Mouse (Mus musculus) hindlimb bud, embryonic 11.5 days (tissue): ENCODE results near the gene Zim1.

Experiments used
- DNase-seq: peaks from one replicate; pipeline ENCODE4 v3.0.0-alpha.2; 2012; ENCODE audit warnings: low read depth, low spot score; ENCODE audit errors: extremely low spot score

Gene Zim1

DNA sequence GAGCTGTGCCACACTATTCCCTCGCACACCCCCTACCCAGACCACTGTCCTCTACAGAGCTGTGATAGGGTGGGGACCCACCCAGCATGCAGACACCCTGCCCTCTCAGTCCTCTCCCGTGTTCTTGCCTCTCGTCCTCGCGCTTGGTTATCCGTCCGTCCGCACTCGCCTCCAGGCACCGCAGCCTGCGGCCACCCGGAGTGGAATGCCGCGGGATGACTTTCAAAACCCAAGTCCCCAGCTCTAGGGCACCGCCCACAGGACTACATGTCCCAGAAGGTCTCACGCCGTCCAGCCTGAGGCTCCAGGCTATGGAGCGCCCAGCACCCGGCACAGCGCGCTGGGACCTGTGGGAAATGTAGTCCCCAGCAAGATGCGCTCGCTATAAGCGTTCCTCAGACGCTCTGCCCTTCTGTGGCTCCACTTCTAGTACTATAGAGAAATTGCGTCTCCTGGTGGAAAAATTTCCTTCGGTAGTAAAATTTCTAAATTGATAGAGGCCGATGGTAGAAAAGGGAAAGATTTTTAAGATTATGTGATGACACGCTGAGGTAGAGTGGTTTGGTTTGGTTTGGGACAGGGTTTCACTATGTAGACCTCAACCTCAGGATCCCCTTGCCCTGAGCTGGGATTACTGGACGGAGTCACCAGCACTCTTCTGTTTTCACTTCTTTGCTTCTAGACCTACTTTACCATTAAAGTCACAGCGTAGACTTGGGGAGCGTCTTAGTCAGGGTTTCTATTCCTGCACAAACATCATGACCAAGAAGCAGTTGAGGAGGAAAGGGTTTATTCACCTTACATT lies at the start of gene Zim1:
TSS of gene Zim1 (minus strand) at position 210 of the 805 bp plus-strand sequence.
- peak; percentile 82 for DNase-seq

DNA sequence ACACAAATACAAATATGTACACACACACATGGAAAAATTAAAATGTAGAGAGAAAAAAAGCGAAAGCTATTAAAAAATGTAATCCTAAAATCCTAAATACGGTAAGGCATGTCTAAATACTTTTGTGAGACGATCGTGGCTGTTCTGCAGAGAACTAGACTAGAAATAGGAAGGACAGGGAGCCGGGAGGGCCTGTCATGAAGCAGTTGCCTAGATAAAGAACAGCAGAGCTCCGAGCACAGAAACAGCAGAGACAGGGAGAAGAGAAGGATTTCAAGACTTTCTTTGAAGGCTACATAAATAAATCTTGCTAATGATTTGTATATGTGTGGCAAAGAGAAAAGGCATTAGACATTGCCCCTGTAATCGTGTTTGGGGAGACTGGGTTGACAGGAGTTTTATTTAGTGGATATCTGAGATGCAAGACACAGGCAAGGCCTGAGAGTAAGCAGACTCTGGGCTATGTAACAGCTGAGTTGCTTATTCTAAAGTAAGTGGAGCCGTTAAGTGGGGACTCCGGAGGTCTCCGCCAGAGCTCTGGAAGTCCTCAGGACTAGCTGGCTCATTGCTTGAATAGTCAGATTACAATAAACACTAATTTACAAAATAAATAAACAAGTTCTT lies 48.1 kb upstream of the Zim1 start:
- no peak for DNase-seq

DNA sequence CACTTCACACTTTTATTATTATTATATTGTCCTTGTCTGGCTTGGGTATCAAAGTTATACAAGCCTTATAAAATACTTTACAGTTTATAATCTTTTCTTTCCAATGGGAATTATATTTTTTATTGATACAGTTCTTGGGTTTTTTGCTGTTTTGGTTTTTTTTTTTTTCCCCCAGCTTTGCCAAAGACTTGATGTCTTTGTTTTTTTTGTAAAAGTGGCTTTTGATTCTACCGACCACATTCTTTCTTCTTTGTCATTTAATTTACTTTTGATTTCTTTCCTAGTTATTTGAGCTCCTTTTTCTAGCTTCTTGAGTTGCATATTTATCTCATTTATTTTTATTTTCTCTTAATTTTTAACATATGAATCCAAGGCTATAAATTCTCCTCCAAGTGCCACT lies 39.8 kb upstream of the Zim1 start:
- DNase-seq: no peak

DNA sequence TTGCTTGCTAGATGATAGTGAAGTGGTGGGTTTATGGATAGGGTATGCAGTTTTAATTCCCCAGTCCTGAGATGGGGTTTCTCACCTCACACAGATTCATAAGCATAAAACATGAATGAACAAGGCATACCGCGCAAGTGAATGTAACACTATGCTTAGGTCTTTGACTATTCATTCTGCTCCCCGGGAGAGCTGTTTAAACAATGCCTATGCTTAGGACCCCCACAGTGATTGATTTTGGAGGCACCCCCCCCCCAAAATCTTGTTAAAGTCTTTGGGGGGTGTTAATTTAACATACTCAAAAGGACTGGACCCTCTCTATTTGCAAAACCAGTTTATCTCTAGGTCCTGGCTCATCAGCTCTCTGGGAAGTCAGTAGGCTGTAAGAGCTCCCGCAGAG lies 35.7 kb upstream of the Zim1 start:
- no peak for DNase-seq

DNA sequence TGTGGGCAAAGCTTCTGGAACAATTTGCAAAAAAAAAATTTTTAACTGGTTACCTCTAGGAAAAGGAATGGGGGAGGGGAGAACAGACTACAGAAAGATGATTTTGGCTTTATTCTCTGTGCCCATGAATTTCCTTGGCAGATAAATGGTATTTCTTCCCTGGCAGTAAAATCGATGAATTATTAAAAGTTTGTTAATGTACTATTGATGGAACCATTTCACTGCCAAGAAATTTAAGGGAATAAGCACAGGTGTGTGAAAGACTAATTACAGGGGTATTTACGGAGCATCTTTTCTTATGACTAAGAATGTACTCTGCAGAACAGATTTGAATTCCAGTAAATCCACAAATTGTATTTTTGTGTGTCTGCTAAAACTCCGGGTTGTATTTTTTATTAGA lies 35.1 kb upstream of the Zim1 start:
- no peak for DNase-seq

DNA sequence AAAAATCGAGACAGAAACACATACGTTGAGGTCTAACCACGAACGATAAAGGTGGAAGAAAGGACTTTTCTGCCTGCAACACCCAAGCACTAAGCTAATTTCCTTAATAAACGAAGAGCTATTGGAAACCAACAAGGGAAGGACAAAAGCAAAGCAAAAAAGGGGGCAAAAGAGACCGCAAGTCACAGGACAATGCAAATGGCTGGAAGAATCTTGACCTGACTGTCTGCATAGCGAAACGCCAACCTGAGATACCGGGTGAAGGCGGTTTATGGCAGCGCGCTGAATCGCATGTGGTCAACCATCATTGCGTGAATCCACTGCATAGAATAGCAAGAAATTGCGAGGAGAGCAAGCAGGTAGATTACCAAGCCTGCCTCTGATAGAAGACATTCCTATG lies 34.6 kb upstream of the Zim1 start:
- DNase-seq: no peak

DNA sequence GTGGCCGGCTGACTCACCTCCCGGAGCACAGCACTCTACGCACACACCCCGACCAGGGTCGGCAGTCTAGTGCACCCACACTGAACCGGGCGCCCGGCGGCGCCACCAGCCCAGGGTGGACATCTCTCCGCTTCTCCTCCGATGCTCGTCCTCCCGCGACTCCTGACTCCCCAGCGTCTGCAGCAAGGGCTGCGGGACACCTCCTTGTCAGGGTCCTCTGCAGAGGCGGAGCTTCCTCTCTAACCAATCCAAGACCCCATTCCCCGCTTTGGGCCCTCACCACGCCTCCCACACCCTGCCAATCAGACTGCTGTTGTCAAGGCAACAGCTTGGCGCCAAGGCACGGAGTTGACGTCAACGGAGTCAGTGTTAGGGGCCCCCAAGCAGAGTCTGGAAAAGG lies 34.0 kb upstream of the Zim1 start, which contains the start of the genes Peg3 and Usp29:
TSS of gene Peg3 (minus strand) at position 191 of the 400 bp plus-strand sequence.
TSS of gene Usp29 (plus strand) at position 338 of the 400 bp plus-strand sequence.
- DNase-seq: peak; percentile 86

DNA sequence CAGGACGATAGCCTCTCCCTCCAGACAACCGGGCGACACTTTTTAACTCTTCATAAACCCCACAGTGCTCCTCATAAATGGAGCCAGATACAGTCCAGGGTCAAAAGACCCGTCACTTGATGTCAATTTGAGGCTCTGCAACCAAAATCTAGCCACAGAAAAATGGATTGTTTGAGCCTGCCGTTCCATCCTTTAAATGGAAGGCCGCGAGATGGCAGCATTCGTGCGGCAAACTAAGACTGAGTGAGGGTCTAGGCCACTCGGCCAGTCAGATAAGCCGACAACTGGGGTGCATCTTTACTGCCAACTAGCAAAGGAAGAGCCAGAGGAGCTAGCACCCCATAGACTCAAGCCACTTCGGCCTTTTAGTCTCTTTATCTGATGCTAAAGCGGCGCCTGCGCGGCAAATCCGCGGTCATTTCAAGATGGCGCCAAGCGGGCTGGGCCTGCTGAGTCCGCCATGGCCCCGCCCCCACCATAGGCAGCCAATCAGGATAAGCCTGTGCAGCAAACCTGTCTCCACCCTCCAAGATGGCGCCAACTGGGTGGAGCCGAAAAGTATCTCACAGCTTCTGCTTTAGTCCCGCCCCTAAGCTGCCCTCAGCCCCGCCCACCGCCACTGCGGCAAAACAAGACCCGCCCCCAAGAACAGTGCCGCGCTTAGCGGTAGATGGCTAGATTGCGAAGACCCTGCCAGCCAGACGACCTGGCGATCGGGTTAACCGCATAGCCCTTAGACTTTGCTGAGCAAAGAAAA lies 33.0 kb upstream of the Zim1 start:
- DNase-seq: peak; percentile 69

DNA sequence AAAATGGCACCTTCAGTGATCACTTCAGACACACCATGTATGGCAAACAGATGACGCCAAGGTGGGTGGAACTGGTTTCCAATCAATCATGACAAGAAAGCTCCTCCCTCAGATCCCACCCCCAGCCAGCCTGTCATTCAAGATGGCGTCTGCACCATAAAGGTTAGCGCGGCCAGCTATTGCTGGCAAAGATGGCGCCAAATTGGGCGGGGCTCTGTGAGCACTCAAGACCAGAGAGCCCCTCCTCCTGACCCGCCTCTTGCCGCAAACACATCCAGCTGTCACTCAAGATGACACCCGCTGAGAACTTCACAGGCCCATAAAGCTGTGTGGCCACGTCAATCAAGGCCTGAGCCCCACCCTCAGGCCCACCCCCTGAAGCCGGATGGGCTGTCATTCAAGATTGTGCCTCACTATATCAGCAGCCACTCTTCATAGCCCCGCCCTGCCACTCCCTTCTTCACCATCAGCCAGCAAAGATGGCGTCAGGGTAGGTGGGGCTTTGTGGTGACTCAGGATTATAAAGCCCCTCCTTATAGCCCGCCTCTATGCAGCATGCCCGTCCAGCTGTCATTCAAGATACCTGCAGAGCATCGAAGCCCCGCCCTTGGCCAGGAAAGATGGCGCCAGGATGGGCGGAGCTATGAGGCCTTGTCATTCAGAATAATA lies 32.1 kb upstream of the Zim1 start:
- DNase-seq: peak; percentile 58

DNA sequence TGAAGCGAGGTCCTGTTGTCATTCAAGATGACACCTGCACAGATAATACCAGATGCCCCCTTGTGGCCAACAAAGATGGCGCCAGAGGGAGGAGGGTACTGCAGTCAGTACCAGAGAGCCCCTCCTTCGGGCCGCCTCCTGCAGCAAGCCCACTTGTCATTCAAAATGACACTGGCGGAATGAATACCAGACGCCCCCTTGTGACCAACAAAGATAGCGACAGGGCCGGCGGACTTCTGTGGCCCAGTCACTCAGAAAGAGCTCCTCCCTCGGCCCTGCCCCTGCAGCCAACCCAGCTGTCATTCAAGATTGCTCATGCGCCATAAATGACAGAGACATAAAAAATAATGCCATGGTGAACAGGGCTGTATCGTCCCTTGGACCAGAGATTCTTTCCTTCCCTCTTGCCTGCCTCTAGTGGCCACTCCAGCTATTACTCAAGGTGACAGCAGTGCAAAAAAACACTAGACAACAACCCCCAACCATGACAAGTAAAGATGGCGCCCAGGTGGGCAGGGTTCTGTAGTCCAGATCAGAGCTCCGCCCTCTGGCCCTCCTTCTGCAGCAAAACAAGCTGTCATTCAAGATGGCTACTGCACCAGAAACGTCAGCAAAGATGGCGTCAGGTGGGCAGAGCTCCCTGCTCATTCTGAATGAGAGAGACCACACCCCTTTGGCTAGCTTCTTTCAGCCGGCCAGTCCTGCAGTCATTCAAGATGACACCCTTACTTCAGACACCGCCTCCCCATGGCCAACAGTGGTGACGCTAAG lies 31.3 kb upstream of the Zim1 start:
- no peak for DNase-seq

DNA sequence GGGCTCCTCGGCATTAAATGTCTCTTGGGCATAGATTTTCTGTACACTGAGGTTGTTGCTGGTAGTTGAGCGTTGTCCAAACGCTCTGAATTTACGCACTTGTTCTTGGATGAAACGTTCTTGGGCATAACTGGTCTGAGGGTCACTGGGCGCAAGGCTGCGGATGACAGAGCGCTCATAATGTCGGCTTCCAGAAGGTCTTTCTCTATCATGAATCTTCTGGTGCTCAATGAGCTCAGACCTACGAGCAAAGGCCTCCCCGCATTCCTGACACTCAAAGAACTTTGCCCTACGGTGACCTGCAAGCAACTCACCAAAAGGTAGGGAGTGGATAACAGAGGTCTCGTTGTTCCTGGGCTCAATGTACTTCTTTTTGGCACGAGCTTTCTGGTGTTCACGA lies 13.1 kb upstream of the Zim1 start:
- DNase-seq: no peak

DNA sequence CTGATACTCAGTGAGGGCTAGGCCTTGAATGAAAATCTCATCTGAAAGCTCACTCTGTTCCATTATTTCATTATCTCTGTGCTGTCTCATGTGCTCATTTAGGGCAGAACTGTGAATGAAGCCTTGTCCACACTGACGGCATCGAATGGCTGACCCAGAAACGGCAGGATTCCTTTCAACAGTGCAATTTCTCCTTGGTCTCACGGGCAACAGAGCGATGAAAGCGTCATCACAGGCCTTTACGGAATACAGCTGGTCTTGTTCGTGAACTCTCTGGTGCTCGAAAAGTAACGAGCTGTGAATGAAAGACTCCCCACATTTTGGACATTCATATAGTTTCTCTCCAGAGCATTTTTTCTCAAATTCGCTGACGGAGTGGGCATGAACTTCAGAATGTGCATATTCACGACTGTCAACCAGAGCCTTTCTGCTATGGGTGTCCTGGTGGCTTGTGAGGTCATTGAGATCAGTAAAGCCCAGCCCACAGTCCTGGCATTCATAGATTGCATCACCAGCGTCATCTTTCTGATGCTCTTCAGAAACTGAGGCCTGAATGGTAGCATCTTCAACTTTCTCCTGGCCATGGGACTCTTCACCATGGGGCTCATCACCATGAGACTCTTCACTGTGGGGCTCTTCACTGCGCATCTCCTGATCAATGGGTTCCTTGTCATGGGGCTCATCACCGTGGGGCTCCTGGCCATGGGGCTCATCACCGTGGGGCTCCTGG lies 12.4 kb upstream of the Zim1 start:
- DNase-seq: no peak

DNA sequence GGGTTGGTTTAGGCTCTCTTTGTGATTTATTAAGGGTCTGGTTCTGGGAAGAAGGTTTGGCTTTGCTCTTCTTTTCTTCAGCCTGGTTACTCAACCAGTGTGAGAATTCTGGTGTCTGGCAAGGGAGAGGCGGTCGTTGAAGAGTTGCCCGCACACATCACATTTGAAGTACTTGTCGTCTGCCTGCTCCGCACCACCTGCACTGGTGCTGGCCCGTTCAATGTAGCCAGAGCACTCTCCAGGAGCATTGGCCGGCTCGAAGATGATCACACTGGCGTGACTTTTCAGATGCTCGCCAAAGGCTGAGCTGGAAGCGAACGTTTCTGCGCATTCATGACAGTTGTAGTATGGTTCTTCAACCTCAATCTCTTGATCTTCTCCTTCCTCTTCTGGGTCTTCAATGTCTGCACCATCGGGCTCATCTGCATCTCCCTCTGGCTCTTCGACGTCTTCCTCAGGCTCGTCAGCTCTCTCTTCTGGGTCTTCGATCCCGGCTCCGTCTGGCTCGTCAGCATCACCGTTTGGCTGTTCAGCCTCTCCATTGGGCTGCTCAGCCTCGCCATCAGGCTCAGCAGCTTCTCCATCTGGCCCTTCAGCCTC lies 11.3 kb upstream of the Zim1 start:
- no peak for DNase-seq

DNA sequence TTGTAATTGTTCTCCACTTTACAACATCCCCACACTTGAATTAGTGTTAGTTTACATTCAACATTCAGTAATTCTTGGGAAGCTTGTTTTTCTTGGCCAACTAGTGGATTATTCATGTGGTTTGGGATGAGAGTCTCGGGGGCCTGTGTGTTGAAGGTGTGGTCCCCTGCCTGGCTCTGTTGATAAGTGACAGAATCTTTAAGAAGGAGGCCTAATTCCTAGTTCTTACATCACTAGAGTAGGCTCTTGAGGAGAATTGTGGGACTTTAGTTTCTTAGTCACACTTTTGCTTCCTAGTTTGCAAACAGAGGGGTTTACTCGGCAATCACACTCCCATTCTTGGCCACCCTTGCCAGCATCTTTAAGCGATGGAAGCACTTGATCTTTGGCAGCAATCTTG lies 3.0 kb upstream of the Zim1 start:
- DNase-seq: no peak

DNA sequence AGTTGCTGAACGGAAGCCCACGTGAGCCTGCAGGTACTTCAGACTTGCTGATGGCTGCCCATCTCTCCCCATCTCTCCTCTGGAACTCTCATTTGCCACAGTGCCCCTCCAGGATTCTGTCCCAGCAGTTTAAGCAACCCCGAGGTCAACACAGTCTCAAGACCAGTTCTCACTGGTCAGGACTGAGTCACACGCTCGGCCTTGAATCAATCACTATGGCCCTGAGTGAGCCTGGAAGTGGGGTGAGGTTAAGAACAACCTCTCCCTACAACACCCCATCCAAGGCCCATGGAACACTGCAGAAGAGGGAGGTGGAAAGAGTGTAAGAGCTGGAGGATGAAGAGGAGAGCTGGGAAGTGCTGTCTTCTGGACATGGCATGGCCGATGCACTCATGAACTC lies 10.7 kb downstream of the Zim1 start:
- DNase-seq: no peak

DNA sequence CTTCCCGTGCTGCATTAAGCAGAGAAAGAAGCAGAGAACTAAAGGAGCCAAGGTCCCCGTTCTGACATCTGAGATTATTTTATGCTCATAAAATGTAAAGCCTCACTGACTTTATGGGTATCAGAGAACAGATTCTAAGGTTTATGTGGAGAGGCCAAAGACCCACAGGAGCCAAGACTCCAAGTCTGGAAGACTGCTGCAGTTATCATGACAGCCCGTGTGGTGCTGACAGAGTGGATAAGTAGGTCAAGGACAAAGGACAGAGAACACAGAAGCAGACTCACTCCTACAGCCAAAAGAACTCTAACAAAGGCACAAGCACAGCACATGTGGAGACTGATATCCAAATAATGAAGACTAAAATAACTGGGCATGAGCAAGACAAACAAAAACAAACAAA lies 29.5 kb downstream of the Zim1 start:
- DNase-seq: no peak

DNA sequence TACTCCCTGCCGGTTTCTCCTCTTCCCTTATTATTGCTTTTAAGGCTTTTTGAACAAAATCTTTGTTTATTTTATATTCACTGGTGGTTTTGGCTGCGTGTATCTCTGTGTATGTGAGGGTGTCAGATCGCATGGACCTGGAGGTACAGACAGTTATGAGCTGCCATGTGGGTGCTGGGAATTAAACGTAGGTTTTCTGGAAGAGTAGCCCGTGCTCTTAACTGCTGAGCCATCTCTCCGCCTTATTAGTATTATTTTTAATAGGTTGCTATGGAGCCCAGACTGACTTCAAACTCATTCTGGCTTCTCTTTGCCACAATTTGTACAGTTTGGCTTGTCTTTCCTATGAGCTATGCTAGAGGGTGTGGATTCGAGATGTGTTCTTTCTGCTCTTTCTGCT lies 32.8 kb downstream of the Zim1 start:
- no peak for DNase-seq

DNA sequence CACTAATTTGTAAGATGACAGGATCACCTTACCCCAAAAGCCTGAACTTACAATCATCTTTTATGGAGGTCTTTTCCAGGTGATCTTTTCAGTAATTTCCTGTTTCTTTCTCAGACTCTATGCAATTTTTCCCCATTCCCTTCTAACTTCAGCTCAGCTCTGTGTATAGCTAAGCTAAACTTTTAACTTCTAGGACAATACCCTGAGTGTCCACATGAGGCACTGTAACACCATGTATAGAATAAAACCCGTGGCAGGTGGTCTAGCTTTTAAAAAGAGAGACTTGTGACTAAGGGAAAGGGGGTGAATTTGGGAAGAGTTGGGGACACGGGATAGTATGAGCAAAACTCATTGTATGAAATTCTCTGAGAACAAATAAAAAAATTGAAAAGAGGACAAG lies 36.6 kb downstream of the Zim1 start:
- DNase-seq: peak; percentile 39

DNA sequence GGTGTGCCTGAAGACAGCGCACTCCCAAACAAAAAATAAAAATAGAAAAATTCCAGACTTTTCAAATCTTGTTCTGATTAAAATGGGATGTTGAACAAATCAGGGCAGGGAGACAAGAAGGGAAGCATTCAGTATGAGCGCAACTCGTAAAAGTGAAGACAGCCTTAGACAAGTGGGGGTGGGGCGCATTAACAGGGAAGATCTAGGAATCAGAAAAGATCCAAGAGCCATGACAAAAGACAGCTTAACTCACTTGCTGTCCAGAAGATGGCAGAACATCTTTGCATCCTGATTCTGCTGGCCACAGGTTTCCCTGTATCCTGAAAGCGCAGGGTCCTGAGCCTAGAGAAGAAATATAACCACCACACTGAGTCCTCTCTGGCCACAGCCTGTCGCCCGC lies 37.6 kb downstream of the Zim1 start:
- no peak for DNase-seq

DNA sequence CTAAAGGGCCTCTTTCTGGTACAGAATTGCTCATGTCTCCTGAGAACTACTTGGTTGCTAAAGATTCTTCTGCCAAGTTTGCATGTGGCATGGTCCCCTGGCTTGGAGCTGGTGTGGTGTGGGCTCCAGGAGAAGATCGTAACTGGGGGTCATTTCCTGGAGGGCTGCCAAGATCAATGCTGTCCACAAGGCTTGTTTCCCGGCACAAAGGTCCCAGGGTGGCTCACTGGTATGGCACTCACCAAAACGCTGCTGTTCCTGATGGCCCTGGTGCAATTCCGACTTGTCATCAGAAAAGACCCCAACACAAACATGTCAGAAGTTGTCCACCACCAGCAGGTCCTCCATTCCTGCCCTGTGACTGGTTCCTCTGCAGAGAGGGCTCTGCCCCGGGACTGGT lies 44.1 kb downstream of the Zim1 start:
- no peak for DNase-seq
